Comparison of ENCODE assay signal across 16 mouse cellular contexts in genomic region chr10:117703506-117703905, GRCm38 (mm10).
"Had no signal": no experiment of that assay in that cellular context is flagged by ENCODE, and none has a peak within 500 bp of the region (broad histone marks: within the 10 kb centered on the region; RNA-seq: fewer than 3 reads in every experiment).

No protein-coding gene starts in this region.

- H3K27ac ChIP-seq: neural tube, embryonic 13.5 days; neural tube, embryonic 15.5 days; stomach, embryonic 15.5 days; stomach, postnatal 0 days had no signal

- H3K9ac ChIP-seq: neural tube, embryonic 13.5 days; neural tube, embryonic 15.5 days; stomach, embryonic 15.5 days had no signal

- H3K4me2 ChIP-seq: neural tube, embryonic 13.5 days; neural tube, embryonic 15.5 days; stomach, embryonic 15.5 days had no signal

- DNase-seq: retina, postnatal 1 day; right cerebral cortex, adult 18-20 months; right cerebral cortex, postnatal 14 days; right cerebral cortex, postnatal 25 days; right cerebral cortex, postnatal 4 days; spleen, adult 18-20 months; thymus, adult 18-20 months; thymus, adult 2 months; thymus, postnatal 14 days; thymus, postnatal 25 days; thymus, postnatal 36 days; thymus, postnatal 4 days had no signal

- H3K27me3 ChIP-seq: neural tube, embryonic 13.5 days; neural tube, embryonic 15.5 days; stomach, embryonic 15.5 days had no signal

- H3K9me3 ChIP-seq: neural tube, embryonic 13.5 days; neural tube, embryonic 15.5 days; stomach, embryonic 15.5 days had no signal

- H3K4me1 ChIP-seq: stomach, embryonic 15.5 days had no signal

- H3K4me3 ChIP-seq: neural tube, embryonic 13.5 days; neural tube, embryonic 15.5 days; stomach, embryonic 15.5 days had no signal
